Mouse (Mus musculus) gonadal fat pad, adult 2 months (tissue): Measurements from ENCODE around the gene Gramd4. TPM values are rescaled to one million over a fixed set of nuclear protein-coding genes. Genes with fewer than 3 reads are reported as not detected.
"Not testable (repeated sequence)": the region's sequence is repeated elsewhere in the genome, so short reads cannot be mapped to it uniquely, and the experiment has no call there.

ENCODE experiments used
- DNase-seq: peaks from one replicate; pipeline ENCODE4 v3.0.0-alpha.2; 2012; ENCODE audit warnings: low read depth
- polyA plus RNA-seq: library from polyadenylated mRNA; depleted of rRNA; stranded (reverse); fragments of >200 nt; gene quantifications from 2 replicates; pipeline ENCODE4 v1.2.3, GENCODE M21; 2012

The Gramd4 gene
- polyA plus RNA-seq, 1 experiment, result 42.5 TPM

DNA sequence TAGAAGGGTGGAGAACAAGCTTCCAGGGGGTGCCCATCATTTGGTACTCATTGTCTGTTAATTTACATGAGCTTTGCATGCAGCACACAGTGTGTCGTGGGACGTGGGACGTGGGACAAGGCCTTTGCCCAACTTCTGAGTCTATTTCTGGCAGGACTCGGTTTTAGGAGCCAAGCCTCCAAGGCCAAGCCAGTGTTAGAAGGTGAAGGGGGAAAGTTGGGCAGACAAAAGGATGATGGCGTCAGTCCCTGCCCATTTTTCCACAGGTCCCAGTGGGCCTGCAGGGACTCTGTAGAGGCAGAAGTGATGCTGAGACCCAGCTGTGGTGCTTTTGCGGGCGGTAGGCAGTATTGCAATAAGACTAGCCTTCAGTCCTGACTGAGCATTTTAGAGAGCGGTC, 33.1 kb downstream of the Gramd4 start:
- no peak for DNase-seq

DNA sequence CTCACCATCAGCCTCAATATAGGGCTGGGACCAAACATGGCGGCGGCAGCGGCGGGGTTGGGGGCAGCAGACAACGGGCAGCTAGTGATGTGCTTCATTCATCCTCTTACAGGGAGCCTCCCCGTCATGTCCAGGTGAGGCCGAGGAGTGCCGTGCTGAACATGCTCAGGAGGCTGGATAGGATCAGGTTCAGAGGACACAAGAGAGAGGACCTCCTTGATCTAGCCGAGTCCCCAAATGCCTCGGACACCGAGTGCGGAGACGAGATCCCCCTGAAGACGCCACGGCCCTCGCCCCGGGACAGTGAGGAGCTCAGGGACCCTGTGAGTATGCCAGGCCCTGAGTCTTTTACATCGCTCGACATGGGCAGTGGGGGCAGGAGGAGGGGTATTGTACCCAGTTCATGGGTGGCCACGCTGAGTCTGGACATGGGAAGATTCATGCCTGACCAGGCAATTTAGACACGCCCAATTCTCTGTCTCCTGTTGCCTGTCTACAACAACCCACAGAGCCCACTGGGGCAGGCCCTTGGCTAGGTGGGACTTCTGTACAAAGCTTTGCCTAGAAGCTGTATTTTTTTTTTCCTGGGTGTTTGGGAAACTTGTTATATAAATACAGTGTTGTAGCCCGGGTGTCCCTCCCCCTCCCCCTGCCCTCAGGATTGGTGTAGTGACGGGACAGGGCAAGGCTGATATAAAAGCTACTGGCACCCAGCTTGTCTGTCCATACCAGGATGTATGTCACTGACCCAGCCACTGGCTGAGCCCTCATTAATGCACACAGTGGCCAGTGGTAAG, 33.9 kb downstream of the Gramd4 start:
- no peak for DNase-seq

- no peak for DNase-seq
These were observed 34.6 kb downstream of the Gramd4 start for GRCm38 (mm10) chr15:86091998-86092670.

DNA sequence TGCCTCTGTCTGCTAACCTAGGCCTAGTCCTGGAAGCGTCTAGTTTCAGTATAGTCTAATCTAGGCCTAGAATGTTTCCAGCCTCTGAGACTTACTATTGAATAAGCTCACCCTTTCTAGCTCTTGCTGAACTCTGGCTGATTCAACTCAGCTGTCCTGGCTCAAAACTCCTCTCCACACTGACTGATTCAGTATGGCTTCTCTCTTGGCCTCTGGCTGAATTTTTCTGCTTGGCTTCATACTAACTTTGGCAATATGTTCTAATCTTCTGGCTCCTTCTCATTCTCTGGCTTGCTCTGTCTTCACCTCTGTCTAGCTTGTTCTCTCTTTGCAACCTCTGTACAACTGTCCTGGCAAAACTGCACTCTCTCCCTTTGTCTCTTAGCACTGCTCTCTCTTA, 35.7 kb downstream of the Gramd4 start:
- DNase-seq, result no peak

GRCm38 (mm10) chr15:86094324-86095121, 37.0 kb downstream of the Gramd4 start:
- DNase-seq, result no peak

GRCm38 (mm10) chr15:86095722-86096603, 38.5 kb downstream of the Gramd4 start:
- no peak for DNase-seq

GRCm38 (mm10) chr15:86096604-86097020, 39.1 kb downstream of the Gramd4 start:
- DNase-seq, result not testable (repeated sequence)

GRCm38 (mm10) chr15:86097871-86098270, 40.4 kb downstream of the Gramd4 start:
- DNase-seq, result no peak

DNA sequence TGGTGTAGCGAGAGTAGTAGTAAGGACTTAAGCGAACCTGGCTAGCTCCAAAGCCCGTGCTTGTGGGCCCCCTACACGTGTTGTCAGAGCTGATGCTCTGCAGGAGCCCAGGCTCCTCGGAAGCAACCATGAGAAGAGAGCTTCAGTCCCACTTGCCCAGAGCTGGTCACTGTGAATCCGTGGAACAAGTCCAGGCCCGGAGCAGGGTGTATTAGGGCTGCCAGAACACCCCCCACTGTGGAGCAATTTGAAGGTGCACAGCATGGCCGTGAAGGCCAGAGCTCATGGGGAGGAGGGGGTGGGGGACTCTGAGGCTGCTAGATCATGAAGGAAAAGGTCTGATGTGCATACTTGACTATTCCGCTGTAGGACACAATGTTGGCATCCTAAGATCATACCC, 44.1 kb downstream of the Gramd4 start:
- DNase-seq, result no peak

DNA sequence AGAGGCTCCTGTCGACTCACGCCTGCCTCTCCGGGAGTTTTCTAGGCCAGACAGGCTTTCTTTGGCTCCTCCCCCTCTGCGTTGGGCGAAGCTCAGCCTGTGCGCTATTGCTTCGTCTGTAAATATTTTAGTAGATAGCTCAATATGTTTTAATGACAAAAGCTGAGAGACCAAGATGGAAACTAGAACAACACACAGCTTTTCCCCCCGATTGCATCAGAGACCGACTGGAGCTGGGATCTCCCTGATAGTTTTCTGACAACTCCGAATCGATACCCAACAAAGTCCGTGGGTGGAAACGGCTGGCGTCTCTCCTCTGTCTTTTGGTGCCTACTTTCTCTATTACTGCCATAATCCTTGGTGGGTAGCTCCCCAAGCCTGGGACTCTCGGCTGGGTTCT, 44.8 kb downstream of the Gramd4 start:
- no peak for DNase-seq

DNA sequence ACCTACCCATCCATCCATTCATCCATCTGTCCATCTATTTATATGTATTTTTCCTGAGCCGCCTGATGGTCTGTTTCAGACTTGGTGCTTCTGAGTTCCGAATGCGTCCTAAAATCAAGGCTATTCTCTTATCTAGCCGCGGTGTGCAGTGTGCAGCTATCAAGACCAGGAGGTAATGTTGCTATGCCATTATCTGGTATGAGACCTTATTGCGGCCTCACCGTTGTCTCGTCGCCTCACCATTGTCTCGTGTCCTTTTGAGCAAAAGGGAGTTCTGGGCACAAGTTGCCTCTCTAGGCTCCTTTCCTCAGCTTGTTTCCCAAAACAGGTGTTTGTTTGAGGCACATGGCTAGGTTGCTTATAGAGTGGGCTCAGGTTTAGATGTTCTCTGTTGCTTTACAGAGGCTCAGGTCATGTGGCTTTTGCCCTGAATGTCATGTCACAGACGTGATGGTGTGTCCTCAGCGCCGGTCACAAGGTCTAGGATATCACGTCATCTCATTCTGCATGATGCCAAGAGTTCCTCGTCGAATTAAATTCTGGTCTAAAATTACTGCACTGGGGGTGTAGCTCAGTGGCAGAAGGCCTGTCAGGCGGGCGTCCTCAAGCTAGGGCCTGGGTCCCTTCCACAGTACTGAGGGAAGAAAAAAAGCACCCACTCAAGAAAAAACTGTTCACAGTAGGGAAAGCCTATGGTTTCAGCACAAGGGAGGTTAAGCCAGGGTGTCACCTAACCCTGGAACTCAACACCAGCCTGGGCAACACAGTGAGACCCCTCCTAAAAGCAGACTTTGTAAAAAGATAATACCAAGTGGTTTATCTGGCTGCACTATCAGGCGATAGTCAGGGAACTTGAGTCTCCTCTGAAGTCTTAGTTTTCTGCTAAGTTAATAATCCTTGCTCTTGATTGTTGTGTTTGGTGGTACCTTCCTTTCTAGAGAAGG, 47.2 kb downstream of the Gramd4 start:
- DNase-seq, result no peak

DNA sequence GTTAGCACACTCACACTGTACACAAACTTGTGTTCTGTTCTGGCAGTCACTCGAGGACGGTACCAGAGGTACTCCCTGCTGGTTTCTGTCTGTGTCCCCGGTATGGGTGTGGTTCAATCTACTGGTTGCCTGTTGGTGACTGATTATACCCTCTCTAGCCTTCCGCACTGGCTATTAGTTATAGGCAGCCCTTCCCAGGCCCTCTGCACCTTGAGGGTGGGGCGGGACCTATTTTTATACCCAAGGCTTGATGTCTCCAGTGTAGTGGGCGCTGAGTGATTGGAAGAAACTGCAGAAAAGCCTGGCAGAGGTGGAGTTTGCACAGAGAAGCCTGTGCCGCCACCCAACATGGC, 47.8 kb downstream of the Gramd4 start:
- no peak for DNase-seq

GRCm38 (mm10) chr15:86105751-86106150, 48.3 kb downstream of the Gramd4 start:
- no peak for DNase-seq

GRCm38 (mm10) chr15:86107831-86108471, 50.5 kb downstream of the Gramd4 start:
- no peak for DNase-seq

GRCm38 (mm10) chr15:86109245-86109644, 51.8 kb downstream of the Gramd4 start:
- DNase-seq, result no peak

GRCm38 (mm10) chr15:86109650-86110211, 52.2 kb downstream of the Gramd4 start:
- no peak for DNase-seq

DNA sequence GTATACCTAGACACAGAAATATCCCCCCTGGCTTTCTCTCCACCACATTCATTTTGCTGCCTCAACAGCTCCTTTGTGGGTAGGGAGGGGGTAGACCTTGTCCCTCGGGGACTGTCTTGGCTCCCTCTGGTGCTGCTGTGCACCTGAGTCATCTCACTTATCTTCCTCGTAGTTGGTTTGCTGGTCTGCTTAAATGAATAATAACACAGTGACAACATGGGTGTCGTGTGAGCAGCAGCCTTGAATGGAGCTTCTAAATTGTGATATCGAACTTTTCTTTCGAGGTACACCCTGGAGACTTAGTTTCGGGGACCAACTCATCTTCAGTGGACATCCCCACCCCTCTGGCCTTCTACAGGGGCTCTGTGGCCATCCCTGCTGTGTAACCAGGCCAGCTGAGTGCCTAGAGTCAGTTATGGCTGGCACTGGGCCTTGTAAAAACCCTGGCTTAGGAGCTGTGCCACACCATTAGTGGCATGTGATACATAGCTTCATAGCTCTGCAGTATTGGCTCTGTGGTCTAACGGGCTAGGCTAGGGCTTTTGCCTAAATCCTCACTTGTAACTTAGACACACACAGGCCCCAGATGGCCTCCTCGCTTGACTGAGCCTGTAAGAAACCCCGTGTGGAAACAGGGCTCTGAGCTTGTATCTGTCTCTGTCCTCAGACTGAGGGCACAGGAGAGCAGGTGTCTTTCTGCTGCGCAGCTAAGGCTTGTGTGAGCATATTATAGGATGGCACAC, 53.0 kb downstream of the Gramd4 start:
- no peak for DNase-seq

DNA sequence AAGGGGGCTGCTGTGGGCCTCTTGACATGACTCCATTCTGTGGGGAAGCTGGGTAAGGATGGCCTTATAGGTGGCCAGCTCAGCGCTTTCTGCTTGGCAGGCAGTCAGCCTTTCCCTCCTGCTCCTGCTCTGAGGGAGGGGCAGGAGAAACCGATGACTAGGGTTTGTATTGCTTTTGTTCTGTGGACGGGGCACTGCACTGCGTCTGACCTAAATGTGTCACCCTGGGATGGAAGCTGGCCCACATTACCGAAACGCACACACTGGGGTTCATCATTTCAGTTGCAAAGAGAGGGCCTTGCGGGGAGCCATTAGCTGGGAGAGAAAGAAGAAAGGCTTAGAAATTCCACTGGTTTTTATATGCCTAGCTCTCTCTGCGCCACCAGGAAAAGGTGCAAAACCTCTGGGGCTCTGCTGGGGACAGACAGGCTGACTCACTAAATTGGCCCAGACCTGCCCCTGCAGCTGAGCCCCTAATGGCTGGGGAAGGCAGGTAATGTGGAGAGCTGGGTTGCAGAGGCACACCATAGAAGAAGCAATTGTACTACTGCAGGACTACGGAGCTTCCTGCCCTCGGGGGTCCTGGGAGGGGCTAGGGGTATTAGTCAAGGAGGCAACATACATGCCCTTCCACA, 55.3 kb downstream of the Gramd4 start:
- DNase-seq, result no peak
